Mouse (Mus musculus): Measurements from ENCODE around the gene Mgp. TPM values are rescaled to one million over a fixed set of nuclear protein-coding genes. Genes with fewer than 3 reads are reported as not detected.

Mgp gene
- total RNA-seq, 1 experiment, result not detected

GRCm38 (mm10) chr6:136897789-136898188 is 22.2 kb upstream of the Mgp start:
- DNase-seq (ENCODE audit: low read depth, low spot score), result no peak
- in situ Hi-C loops (cut with MboI; ENCODE audit: low sequenced_read_pairs in 2 of 2, unreplicated experiment in 2 of 2), result no loop called here
- Histone ChIP-seq H3K36me3 (ENCODE audit: control insufficient read depth, insufficient read depth, low read length, poor library complexity, severe bottlenecking) (no peaks in the 10 kb centered on the region), H3K27ac (ENCODE audit: insufficient read depth, low read depth, low read length, poor library complexity, severe bottlenecking) (no peak overlapping the region), H3K4me1 (ENCODE audit: control insufficient read depth in 2 of 2, insufficient read depth in 2 of 2, low read length in 2 of 2, poor library complexity in 1 of 2) (no peaks in the 10 kb centered on the region), H3K9me3 (ENCODE audit: control insufficient read depth, insufficient read depth, low read depth, low read length) (no peaks in the 10 kb centered on the region), H3K9ac (ENCODE audit: insufficient read depth, low read depth, low read length, poor library complexity, severe bottlenecking) (no peak overlapping the region), H3K4me3 (ENCODE audit: insufficient read depth in 1 of 2, low read depth in 1 of 2, low read length in 2 of 2, poor library complexity in 1 of 2, severe bottlenecking in 1 of 2) (no peak overlapping the region)
- TF ChIP-seq ZC3H11A (IDR thresholded peaks at IDR 0.05; ENCODE audit: borderline replicate concordance, low read depth, low read length) (no peak), MAFK (IDR thresholded peaks at IDR 0.05; ENCODE audit: insufficient read depth, low read depth, low read length) (no peak), ZNF384 (IDR thresholded peaks at IDR 0.05; ENCODE audit: low read depth, low read length) (no peak), HCFC1 (IDR thresholded peaks at IDR 0.05; ENCODE audit: borderline replicate concordance, insufficient read depth, low read length) (no peak), CHD2 (IDR thresholded peaks at IDR 0.05; ENCODE audit: low read depth, low read length) (no peak)

GRCm38 (mm10) chr6:136894532-136895339 is 19.1 kb upstream of the Mgp start:
- no peaks in the 10 kb centered on the region for H3K9me3 ChIP-seq (ENCODE audit: control insufficient read depth, insufficient read depth, low read depth, low read length)
- H3K36me3 ChIP-seq (ENCODE audit: control insufficient read depth, insufficient read depth, low read length, poor library complexity, severe bottlenecking), result no peaks in the 10 kb centered on the region
- H3K4me3 ChIP-seq (ENCODE audit: insufficient read depth in 1 of 2, low read depth in 1 of 2, low read length in 2 of 2, poor library complexity in 1 of 2, severe bottlenecking in 1 of 2), result no peak overlapping the region
- no peak overlapping the region for H3K9ac ChIP-seq (ENCODE audit: insufficient read depth, low read depth, low read length, poor library complexity, severe bottlenecking)
- no peak for DNase-seq (ENCODE audit: low read depth, low spot score)
- H3K27ac ChIP-seq (ENCODE audit: insufficient read depth, low read depth, low read length, poor library complexity, severe bottlenecking), result no peak overlapping the region
- in situ Hi-C loops (cut with MboI; ENCODE audit: low sequenced_read_pairs in 2 of 2, unreplicated experiment in 2 of 2), result no loop called here
- TF ChIP-seq CHD2 (IDR thresholded peaks at IDR 0.05; ENCODE audit: low read depth, low read length) (no peak), MAFK (IDR thresholded peaks at IDR 0.05; ENCODE audit: insufficient read depth, low read depth, low read length) (no peak), ZNF384 (IDR thresholded peaks at IDR 0.05; ENCODE audit: low read depth, low read length) (no peak), ZC3H11A (IDR thresholded peaks at IDR 0.05; ENCODE audit: borderline replicate concordance, low read depth, low read length) (no peak), HCFC1 (IDR thresholded peaks at IDR 0.05; ENCODE audit: borderline replicate concordance, insufficient read depth, low read length) (no peak)
- H3K4me1 ChIP-seq (ENCODE audit: control insufficient read depth in 2 of 2, insufficient read depth in 2 of 2, low read length in 2 of 2, poor library complexity in 1 of 2), result no peaks in the 10 kb centered on the region

GRCm38 (mm10) chr6:136892002-136892401 is 16.4 kb upstream of the Mgp start:
- Histone ChIP-seq H3K36me3 (ENCODE audit: control insufficient read depth, insufficient read depth, low read length, poor library complexity, severe bottlenecking) (no peaks in the 10 kb centered on the region), H3K4me1 (ENCODE audit: control insufficient read depth in 2 of 2, insufficient read depth in 2 of 2, low read length in 2 of 2, poor library complexity in 1 of 2) (no peaks in the 10 kb centered on the region), H3K4me3 (ENCODE audit: insufficient read depth in 1 of 2, low read depth in 1 of 2, low read length in 2 of 2, poor library complexity in 1 of 2, severe bottlenecking in 1 of 2) (no peak overlapping the region), H3K9ac (ENCODE audit: insufficient read depth, low read depth, low read length, poor library complexity, severe bottlenecking) (no peak overlapping the region), H3K9me3 (ENCODE audit: control insufficient read depth, insufficient read depth, low read depth, low read length) (no peaks in the 10 kb centered on the region), H3K27ac (ENCODE audit: insufficient read depth, low read depth, low read length, poor library complexity, severe bottlenecking) (no peak overlapping the region)
- no peak for TF ChIP-seq MAFK (IDR thresholded peaks at IDR 0.05; ENCODE audit: insufficient read depth, low read depth, low read length)
- no peak for TF ChIP-seq ZC3H11A (IDR thresholded peaks at IDR 0.05; ENCODE audit: borderline replicate concordance, low read depth, low read length)
- in situ Hi-C loops (cut with MboI; ENCODE audit: low sequenced_read_pairs in 2 of 2, unreplicated experiment in 2 of 2), result no loop called here
- no peak for DNase-seq (ENCODE audit: low read depth, low spot score)

GRCm38 (mm10) chr6:136889554-136889953 is 13.9 kb upstream of the Mgp start:
- Histone ChIP-seq H3K36me3 (ENCODE audit: control insufficient read depth, insufficient read depth, low read length, poor library complexity, severe bottlenecking) (no peaks in the 10 kb centered on the region), H3K4me1 (ENCODE audit: control insufficient read depth in 2 of 2, insufficient read depth in 2 of 2, low read length in 2 of 2, poor library complexity in 1 of 2) (no peaks in the 10 kb centered on the region), H3K4me3 (ENCODE audit: insufficient read depth in 1 of 2, low read depth in 1 of 2, low read length in 2 of 2, poor library complexity in 1 of 2, severe bottlenecking in 1 of 2) (no peak overlapping the region), H3K9ac (ENCODE audit: insufficient read depth, low read depth, low read length, poor library complexity, severe bottlenecking) (no peak overlapping the region), H3K9me3 (ENCODE audit: control insufficient read depth, insufficient read depth, low read depth, low read length) (no peaks in the 10 kb centered on the region), H3K27ac (ENCODE audit: insufficient read depth, low read depth, low read length, poor library complexity, severe bottlenecking) (no peak overlapping the region)
- in situ Hi-C loops (cut with MboI; ENCODE audit: low sequenced_read_pairs in 2 of 2, unreplicated experiment in 2 of 2), result no loop called here
- TF ChIP-seq ZNF384 (IDR thresholded peaks at IDR 0.05; ENCODE audit: low read depth, low read length) (no peak), ZC3H11A (IDR thresholded peaks at IDR 0.05; ENCODE audit: borderline replicate concordance, low read depth, low read length) (no peak), CHD2 (IDR thresholded peaks at IDR 0.05; ENCODE audit: low read depth, low read length) (no peak), HCFC1 (IDR thresholded peaks at IDR 0.05; ENCODE audit: borderline replicate concordance, insufficient read depth, low read length) (no peak), MAFK (IDR thresholded peaks at IDR 0.05; ENCODE audit: insufficient read depth, low read depth, low read length) (no peak)
- DNase-seq (ENCODE audit: low read depth, low spot score), result no peak
